Mouse (Mus musculus): ENCODE measurements around the gene Gstcd.

GRCm38 (mm10) chr3:132942778-132943177 lies 149.1 kb downstream of the Gstcd start:
- TF ChIP-seq EP300 (IDR thresholded peaks at IDR 0.05): no peak
- no peak for TF ChIP-seq CTCF (IDR thresholded peaks at IDR 0.05)

Data from lung, postnatal 0 days (tissue).